Mouse (Mus musculus) adrenal gland, postnatal 25 days (tissue): ENCODE data around the gene Scg5. TPM values are rescaled to one million over a fixed set of nuclear protein-coding genes. Genes with fewer than 3 reads are reported as not detected.

Experiments used
- DNase-seq: peaks from one replicate; pipeline ENCODE4 v3.0.0; 2021; ENCODE audit warnings: mixed read lengths
- total RNA-seq: library from RNA; stranded (reverse); gene quantifications from 2 replicates; pipeline ENCODE4 v1.2.3, GENCODE M21; 2021

Gene Scg5
- total RNA-seq, 1 experiment from 2014 or later = 46.0 TPM

DNA sequence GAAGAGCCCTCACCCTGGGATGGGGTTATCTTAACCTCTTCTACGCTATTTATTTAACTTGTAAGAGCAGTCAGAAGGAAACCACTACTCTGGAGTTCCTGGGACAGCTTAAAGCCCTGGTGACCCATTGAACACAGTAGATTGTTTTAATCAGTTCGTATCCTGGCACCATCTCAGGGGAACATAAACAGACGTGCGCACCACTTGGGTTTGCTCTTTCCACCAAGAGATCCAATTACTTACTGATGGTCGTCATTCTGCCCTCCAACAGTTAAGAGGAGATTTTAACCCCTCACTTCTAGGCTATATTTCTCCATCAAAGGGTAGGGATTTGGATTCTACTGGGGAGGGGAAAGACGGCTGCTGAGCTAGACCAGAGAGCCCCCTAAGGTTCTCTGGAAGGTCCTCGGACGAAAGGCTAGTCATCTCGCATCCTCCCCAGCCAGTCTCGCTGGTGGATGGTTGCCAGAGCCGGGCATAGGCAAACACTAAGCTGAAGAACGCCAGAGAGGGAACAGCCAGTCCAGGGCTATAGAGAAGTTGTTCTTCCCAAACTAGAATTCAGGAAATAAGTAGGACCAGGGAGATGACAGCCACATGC lies 71.9 kb downstream of the Scg5 start:
- DNase-seq = no peak

GRCm38 (mm10) chr2:113749721-113750120 lies 79.2 kb downstream of the Scg5 start:
- no peak for DNase-seq

GRCm38 (mm10) chr2:113749309-113749708 lies 79.6 kb downstream of the Scg5 start:
- DNase-seq = no peak

GRCm38 (mm10) chr2:113728581-113728980 lies 100.3 kb downstream of the Scg5 start:
- no peak for DNase-seq

Other genes starting within 250 kb of the Scg5 start
- gene Grem1, start 70.5 kb downstream of the Scg5 start, total RNA-seq = 0.33 TPM in 1 of 2 replicates, not detected in the other
- gene Arhgap11a, start 19.5 kb upstream of the Scg5 start, total RNA-seq = 7.4 TPM in 2 replicates
- gene Gjd2, start 184.5 kb upstream of the Scg5 start, total RNA-seq = 3.4 and 5.3 TPM in 2 replicates
- gene Actc1, start 224.4 kb upstream of the Scg5 start, total RNA-seq = not detected in 2 replicates